Mouse (Mus musculus) erythroblast, embryonic 14.5 days (primary cell): ENCODE results near the gene Zfp277.

Experiments
- GATA1 ChIP-seq: IDR thresholded peaks from 2 replicates; pipeline ENCODE4 v1.6.1; 2012; ENCODE audit warnings: low read length, inconsistent platforms, mixed read lengths
- TAL1 ChIP-seq: IDR thresholded peaks from 3 replicates; pipeline ENCODE4 v1.6.1; 2012; ENCODE audit warnings: low read length, inconsistent platforms, mixed read lengths

DNA sequence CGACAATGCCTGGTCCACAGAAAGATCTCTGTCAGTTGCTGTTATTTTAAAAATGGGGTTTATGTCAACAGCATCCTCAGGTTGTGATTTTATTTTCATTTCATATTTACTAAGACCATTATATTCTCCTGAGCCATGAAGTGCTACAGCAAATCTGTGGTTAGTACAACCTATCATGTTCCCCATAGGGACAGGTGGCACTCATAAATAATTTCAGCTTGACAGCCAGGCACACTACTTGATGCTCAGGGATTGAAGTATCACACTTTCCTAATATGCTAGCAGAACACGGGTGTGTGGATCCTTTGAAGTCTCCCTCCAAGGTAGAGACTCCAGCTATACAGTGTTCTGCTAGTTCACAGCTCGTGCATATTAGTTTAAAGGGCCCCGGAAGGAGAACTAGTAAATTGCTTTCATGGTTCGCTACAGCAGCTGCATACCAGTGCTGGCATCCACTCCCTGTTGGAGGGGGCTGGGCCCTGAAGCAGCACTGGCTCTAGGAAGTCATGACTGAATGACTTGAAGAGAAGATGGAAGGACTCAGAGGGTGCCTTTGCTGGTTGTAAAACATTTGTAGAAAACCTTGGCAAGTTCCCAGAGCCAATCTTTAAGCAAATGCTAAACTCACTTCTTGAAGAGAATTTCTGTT, 118.6 kb downstream of the Zfp277 start:
- TF ChIP-seq TAL1 (no peak), GATA1 (no peak)
